Mouse (Mus musculus) midbrain, embryonic 13.5 days (tissue): ENCODE results near the gene Tcf3. TPM values are rescaled to one million over a fixed set of nuclear protein-coding genes. Genes with fewer than 3 reads are reported as not detected.

Experiments
- ATAC-seq: fragments of 200-750 bp; cut with Nextera tagmentation; 2 replicates; pipeline ENCODE4 v1.8.0; 2017; ENCODE audit warnings: mild to moderate bottlenecking, moderate TSS enrichment, moderate library complexity
- H3K27ac ChIP-seq: fragments of 300-500 bp; sonication (generic); 2 replicates; pipeline ENCODE4 v1.5.1; 2015; ENCODE audit warnings: inconsistent platforms, mild to moderate bottlenecking, moderate library complexity
- H3K27me3 ChIP-seq: fragments of 300-500 bp; sonication (generic); 2 replicates; pipeline ENCODE4 v1.6.1; 2015; ENCODE audit warnings: mild to moderate bottlenecking, inconsistent platforms
- H3K36me3 ChIP-seq: fragments of 300-500 bp; sonication (generic); 2 replicates; pipeline ENCODE4 v1.6.1; 2015; ENCODE audit warnings: mild to moderate bottlenecking, inconsistent platforms
- H3K4me1 ChIP-seq: fragments of 300-500 bp; sonication (generic); replicated peaks from 2 replicates; pipeline ENCODE4 v1.6.1; 2015; ENCODE audit warnings: inconsistent platforms
- H3K4me2 ChIP-seq: fragments of 300-500 bp; sonication (generic); replicated peaks from 2 replicates; pipeline ENCODE4 v1.6.1; 2015; ENCODE audit warnings: moderate library complexity, mild to moderate bottlenecking, inconsistent platforms
- H3K4me3 ChIP-seq: fragments of 300-500 bp; sonication (generic); replicated peaks from 2 replicates; pipeline ENCODE4 v1.5.1; 2015; ENCODE audit warnings: mild to moderate bottlenecking, inconsistent platforms
- H3K9ac ChIP-seq: fragments of 300-500 bp; sonication (generic); replicated peaks from 2 replicates; pipeline ENCODE4 v1.6.1; 2015; ENCODE audit warnings: mild to moderate bottlenecking, inconsistent platforms
- H3K9me3 ChIP-seq: fragments of 300-500 bp; sonication (generic); 2 replicates; pipeline ENCODE4 v1.6.1; 2016; ENCODE audit warnings: mild to moderate bottlenecking, inconsistent platforms
- WGBS: fragments of 180-500 bp; shearing (Covaris S2); methylation state at CpG from one replicate; pipeline ENCODE4 v1.1.7; 2015; 5-methylcytosine and 5-hydroxymethylcytosine counted together
- polyA plus RNA-seq: library from polyadenylated mRNA; unstranded; fragments of >200 nt; fragmentation: Nextera tagmentation; extraction: Ambion mirVana; gene quantifications from 2 replicates; pipeline ENCODE4 v1.2.1, GENCODE M21; 2015

Tcf3 gene
- 67.7 and 82.3 TPM in 2 replicates for polyA plus RNA-seq

DNA sequence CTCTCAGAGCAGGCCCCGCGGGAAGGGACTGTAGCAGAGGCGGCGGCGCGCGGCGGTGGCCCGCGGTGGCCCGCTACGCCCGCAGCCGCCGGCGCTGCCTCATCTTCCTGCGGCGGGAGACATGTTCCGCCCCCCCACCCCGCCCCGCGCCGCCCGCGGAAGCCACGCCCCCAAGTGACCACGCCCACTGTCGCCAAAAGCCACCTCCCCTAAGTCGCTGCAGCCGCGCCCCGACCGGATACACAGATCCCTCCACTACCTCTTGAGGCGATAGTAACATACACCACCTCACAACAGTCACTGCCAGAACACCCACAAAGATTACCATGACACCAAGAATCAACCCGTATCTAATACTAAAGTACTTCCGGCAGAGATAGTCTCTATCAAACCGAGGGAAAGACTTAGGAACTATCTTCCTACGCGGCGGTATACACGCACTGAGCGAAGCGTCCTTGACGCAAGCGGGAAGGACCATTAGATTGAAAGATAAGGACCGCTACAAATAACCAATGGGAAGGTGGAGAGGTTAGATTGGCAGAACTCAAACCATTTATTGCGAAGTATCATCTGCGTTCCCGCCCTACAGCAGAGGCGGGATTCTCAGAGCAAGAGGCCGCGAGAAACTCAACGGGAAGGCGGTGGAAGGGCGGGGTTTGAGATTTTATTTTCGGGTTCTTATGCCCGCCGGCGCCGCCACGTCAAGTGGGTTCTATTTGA is at the start of gene Tcf3:
Tcf3 (minus strand) TSS at position 135 of the 720 bp plus-strand sequence.
- peak within 1 kb of the TSS; percentile 74 for H3K4me2 ChIP-seq
- peak within 1 kb of the TSS; percentile 94 for H3K4me3 ChIP-seq
- H3K36me3 ChIP-seq: peaks cover 23% of the 10 kb centered on the region
- peak within 1 kb of the TSS; percentile 98 for H3K9ac ChIP-seq
- peaks cover 13% of the 10 kb centered on the region; the same call in 1 of the 2 replicates for H3K27me3 ChIP-seq
- peak; percentile 93 for ATAC-seq
- H3K4me1 ChIP-seq: peaks cover 32% of the 10 kb centered on the region
- H3K27ac ChIP-seq: peak within 1 kb of the TSS; percentile 97
- under 1% methylated on average over 51 of the region's 61 CpGs for WGBS
- H3K9me3 ChIP-seq: no peaks in the 10 kb centered on the region

DNA sequence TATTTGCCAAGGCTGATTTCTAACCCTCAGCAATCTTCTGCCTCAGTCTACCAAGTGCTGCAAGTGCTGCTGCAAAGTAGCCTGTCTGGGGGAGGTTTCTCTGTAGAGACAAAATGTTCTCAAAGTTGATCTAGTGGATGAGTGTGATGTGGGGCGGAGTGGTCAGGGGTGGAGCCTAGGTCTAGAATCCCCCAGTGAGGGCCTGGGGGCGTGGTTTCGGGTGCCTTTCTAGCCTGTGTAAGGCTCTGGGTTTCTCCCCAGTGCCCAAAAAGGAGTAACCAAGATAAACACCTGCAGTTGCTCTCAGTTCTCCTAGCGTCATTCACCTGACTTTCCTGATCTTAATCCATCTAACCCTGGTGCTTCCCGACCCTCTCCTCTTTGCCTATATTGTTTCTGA is 47.6 kb upstream of the Tcf3 start:
- 0 out of 2 replicates have a peak overlapping the region, but pooled peaks have one; percentile 25 for H3K27ac ChIP-seq
- peaks cover 11% of the 10 kb centered on the region for H3K4me1 ChIP-seq
- H3K9ac ChIP-seq: no peak overlapping the region
- H3K4me2 ChIP-seq: no peak overlapping the region
- no peak for ATAC-seq
- no peak overlapping the region for H3K4me3 ChIP-seq
- H3K9me3 ChIP-seq: no peaks in the 10 kb centered on the region
- H3K36me3 ChIP-seq: no peaks in the 10 kb centered on the region
- H3K27me3 ChIP-seq: peaks cover 55% of the 10 kb centered on the region
- WGBS: 18% methylated on average over 5 of the region's 5 CpGs

DNA sequence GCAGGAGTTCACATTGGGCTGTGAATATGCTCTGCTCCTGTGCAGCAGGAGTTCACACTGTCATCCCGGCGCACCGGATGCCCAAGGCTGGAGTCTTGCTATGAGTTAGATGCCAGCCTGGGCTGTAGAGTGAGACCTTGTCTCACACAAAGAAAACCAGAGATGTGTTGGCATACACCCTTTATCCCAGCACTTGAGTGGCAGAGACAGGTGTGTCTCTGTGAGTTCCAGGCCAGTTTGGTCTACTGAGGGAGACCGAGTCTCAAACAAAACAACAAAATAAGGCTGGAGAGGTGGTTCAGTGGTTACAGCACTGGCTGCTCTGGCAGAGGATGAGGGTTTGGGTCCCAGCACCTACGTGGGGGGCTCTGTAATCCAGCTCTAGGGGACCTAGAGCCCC is 45.1 kb upstream of the Tcf3 start:
- WGBS: 79% methylated on average over 5 of the region's 5 CpGs
- no peak overlapping the region for H3K9ac ChIP-seq
- no peaks in the 10 kb centered on the region for H3K9me3 ChIP-seq
- no peaks in the 10 kb centered on the region for H3K36me3 ChIP-seq
- H3K27ac ChIP-seq: no peak overlapping the region
- H3K4me1 ChIP-seq: peaks cover 13% of the 10 kb centered on the region; the same call in 1 of the 2 replicates
- peaks cover 32% of the 10 kb centered on the region for H3K27me3 ChIP-seq
- H3K4me3 ChIP-seq: no peak overlapping the region
- H3K4me2 ChIP-seq: no peak overlapping the region
- no peak for ATAC-seq

DNA sequence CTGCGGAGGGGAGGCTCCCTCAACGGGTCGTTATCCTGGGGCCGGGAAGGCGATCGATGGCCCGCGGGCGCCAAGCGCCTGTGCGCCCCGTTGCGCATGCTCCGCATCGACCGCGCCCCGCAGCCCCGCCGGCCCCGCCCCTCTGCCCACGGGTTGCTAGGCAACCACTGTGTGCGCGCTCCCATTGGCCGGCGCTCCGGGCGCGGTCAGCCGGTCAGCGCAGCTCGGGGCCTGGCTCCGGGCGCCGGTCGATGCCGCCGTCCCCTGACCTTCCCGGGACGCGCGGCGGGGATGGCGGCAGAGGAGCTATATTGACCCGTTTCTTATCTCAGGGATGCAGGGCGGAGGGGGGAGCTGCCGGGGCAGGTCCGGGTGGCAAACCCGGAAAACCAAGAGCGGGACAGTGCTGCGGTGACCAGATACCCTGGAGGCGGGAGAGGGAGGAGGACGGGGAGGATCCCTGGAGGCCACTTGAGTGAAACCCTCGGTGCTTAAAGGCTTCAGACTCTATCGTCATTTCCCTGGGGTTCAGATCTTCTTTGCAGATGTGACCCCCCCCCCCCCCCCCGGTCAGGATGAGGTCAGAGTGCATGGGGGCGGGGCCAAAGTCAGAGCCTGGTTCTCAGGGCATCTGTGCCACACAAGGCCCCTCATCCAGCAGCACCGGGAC is 42.0 kb upstream of the Tcf3 start:
- Histone ChIP-seq H3K27ac (peak overlapping the region; percentile 86), H3K4me1 (peaks cover 12% of the 10 kb centered on the region), H3K27me3 (peaks cover 32% of the 10 kb centered on the region), H3K36me3 (no peaks in the 10 kb centered on the region), H3K9ac (peak overlapping the region; percentile 68), H3K4me2 (peak overlapping the region; percentile 67), H3K9me3 (no peaks in the 10 kb centered on the region), H3K4me3 (peak overlapping the region; percentile 56)
- peak; percentile 83 for ATAC-seq
- WGBS: under 1% methylated on average over 57 of the region's 58 CpGs

DNA sequence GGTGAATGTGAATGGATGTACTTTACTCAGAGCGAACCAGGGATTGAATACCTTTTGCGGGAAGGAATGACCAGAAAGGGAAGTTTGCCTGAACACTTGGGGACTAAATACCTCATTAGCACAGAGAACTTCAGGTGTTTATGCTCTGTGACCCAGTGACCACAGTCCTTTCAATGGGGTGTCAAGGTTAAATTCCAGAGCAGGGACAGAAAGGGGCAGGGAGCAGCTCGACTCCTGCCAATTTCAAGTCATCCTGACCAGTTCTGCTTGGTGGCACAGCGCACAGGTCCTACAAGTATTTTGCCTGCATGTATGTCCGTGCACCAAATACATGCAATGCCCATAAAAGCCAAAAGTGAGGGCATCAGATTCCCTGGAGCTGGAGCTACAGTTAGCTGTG is 31.6 kb upstream of the Tcf3 start:
- 0 out of 2 replicates have a peak overlapping the region, but pooled peaks have one; percentile 33 for H3K4me2 ChIP-seq
- WGBS: 54% methylated on average over 5 of the region's 5 CpGs
- ATAC-seq: no peak
- no peak overlapping the region for H3K27ac ChIP-seq
- H3K4me3 ChIP-seq: no peak overlapping the region
- H3K9ac ChIP-seq: no peak overlapping the region
- peaks cover 5% of the 10 kb centered on the region for H3K4me1 ChIP-seq
- no peaks in the 10 kb centered on the region for H3K36me3 ChIP-seq
- no peaks in the 10 kb centered on the region for H3K9me3 ChIP-seq
- peaks cover 9% of the 10 kb centered on the region for H3K27me3 ChIP-seq

DNA sequence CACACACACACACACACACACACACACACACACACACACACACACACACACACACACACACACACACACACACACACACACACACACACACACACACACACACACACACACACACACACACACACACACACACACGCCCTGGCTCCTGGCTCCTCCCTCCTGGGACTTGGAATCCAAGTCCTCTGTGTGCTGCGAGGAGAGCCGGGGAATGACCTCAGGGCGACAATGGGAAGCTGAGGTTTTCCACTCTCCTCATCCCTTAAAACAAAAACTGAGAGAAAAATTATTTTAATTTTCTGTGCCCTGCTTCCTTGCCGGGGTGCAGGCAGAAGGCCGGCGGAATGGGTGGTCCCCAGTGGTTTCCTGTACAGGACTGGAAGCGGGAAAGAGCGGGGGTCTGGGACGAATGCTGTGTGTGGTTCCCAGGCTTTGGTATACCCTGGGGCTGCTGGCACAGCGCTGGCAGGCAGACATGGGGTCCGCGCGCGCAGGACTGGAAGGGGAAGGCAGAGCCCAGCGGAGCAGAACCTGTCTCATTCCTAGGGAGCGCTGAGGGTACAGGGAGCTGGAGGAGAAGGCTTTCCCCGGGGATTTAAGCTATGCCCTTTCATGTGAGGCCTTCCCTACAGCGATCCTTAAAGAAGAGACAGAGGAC is 31.1 kb upstream of the Tcf3 start:
- Histone ChIP-seq H3K27me3 (peaks cover 9% of the 10 kb centered on the region), H3K9ac (0 out of 2 replicates have a peak overlapping the region, but pooled peaks have one; percentile 32), H3K27ac (no peak overlapping the region), H3K4me3 (no peak overlapping the region), H3K36me3 (no peaks in the 10 kb centered on the region), H3K4me1 (peaks cover 5% of the 10 kb centered on the region), H3K4me2 (peak overlapping the region; percentile 33), H3K9me3 (no peaks in the 10 kb centered on the region)
- WGBS: 6% methylated on average over 19 of the region's 19 CpGs
- peak; percentile 56; the same call in 1 of the 2 replicates for ATAC-seq

DNA sequence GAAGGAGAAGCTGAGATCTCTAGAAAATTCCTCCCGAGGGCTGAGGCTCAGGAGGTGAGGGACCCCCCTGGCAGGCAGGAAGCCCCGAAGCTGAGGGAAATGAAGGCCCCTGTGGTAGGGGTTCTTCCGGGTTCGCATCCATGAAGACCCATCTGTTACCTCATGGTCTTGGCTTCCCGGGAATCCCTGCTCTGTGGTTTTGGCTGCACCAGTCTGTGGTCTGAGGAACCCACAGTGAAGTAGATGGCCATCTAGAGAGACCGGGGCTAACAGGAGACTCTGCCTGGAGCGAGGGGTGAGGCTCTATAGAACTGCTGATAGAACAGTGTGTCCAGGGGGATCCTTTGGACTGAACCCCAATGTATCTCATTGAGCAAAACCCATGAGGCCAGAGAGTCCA is 27.9 kb upstream of the Tcf3 start:
- 80% methylated on average over 7 of the region's 7 CpGs for WGBS
- H3K9me3 ChIP-seq: no peaks in the 10 kb centered on the region
- no peak overlapping the region for H3K9ac ChIP-seq
- H3K4me1 ChIP-seq: peaks cover 5% of the 10 kb centered on the region
- no peak overlapping the region for H3K27ac ChIP-seq
- no peak overlapping the region for H3K4me3 ChIP-seq
- no peak overlapping the region for H3K4me2 ChIP-seq
- peaks cover 9% of the 10 kb centered on the region for H3K27me3 ChIP-seq
- H3K36me3 ChIP-seq: no peaks in the 10 kb centered on the region
- no peak for ATAC-seq

DNA sequence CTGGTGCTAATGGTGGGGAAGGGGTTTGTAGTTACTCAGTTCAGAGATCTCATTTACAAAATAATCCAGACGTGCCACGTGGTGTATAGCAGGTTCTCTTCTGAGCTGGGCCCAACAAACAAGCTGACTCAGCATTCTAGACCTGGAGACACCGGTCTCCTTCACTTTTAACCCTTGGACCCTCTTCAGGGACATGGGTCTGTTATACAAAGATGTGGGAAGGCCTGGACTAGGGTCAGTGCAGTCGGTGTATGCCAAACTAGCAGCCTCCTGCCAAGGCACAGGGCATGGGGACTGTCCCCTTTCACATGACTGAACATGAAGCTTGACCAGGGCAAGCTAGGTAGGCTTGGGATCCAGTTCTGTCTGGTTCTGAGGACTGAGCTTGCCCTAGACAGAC is 26.9 kb upstream of the Tcf3 start:
- WGBS: 65% methylated on average over 4 of the region's 4 CpGs
- no peak for ATAC-seq

DNA sequence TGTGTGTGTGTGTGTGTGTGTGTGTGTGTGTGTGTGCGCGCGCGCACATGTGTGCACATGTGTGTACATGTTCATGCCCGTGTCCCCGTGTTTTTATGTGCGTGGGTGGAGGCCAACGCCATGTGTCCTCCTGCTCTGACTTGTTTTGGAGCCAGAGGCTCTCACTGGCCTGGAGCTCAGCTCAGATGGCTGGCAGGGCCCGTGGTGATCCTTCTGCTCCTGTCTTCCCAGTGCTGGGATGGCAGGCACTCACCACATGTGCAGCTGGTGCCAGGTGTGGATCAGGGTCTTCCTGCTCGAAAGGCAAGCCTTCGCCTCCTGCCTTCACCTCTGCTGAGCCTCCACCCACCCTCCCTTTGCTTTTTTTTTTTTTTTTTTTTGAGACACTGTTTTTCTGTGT is 26.2 kb upstream of the Tcf3 start:
- Histone ChIP-seq H3K27ac (no peak overlapping the region), H3K9me3 (no peaks in the 10 kb centered on the region), H3K4me3 (no peak overlapping the region), H3K4me1 (peaks cover 3% of the 10 kb centered on the region), H3K9ac (no peak overlapping the region), H3K4me2 (no peak overlapping the region), H3K36me3 (no peaks in the 10 kb centered on the region), H3K27me3 (0 out of 2 replicates have a peak, but pooled peaks cover 5% of the 10 kb centered on the region)
- no peak for ATAC-seq
- 94% methylated on average over 10 of the region's 11 CpGs for whole genome bisulfite sequencing

More for the DNA sequence above, 26.9 kb upstream of the Tcf3 start:
- Histone ChIP-seq H3K27ac (no peak overlapping the region), H3K27me3 (peaks cover 6% of the 10 kb centered on the region), H3K9me3 (no peaks in the 10 kb centered on the region), H3K4me1 (peaks cover 5% of the 10 kb centered on the region), H3K9ac (no peak overlapping the region), H3K36me3 (no peaks in the 10 kb centered on the region), H3K4me3 (no peak overlapping the region), H3K4me2 (no peak overlapping the region)

DNA sequence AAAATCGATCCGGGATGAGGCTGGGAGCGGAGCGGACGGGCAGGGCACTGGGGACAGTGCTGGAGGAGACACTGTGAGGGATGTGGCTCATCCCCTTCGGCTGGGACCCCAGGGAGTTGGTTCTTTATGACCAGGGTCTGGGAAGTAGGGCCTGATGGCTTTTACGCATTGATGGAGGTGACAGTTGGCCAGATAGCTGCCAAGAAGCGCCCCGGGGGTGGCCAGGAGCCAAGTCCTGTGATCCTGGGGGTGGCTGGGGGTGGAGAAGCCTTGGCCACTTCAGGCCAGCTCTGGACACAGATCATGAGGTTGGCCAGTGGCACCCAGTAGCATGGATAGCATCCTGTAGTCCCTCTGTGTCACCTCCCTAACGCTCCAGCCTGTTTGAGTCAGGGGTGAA is 25.8 kb upstream of the Tcf3 start:
- no peak overlapping the region for H3K4me3 ChIP-seq
- H3K4me1 ChIP-seq: no peaks in the 10 kb centered on the region
- H3K9ac ChIP-seq: no peak overlapping the region
- 86% methylated on average over 10 of the region's 10 CpGs for WGBS
- H3K4me2 ChIP-seq: no peak overlapping the region
- no peak overlapping the region for H3K27ac ChIP-seq
- no peak for ATAC-seq
- no peaks in the 10 kb centered on the region for H3K36me3 ChIP-seq
- 0 out of 2 replicates have a peak, but pooled peaks cover 5% of the 10 kb centered on the region for H3K27me3 ChIP-seq
- H3K9me3 ChIP-seq: no peaks in the 10 kb centered on the region

DNA sequence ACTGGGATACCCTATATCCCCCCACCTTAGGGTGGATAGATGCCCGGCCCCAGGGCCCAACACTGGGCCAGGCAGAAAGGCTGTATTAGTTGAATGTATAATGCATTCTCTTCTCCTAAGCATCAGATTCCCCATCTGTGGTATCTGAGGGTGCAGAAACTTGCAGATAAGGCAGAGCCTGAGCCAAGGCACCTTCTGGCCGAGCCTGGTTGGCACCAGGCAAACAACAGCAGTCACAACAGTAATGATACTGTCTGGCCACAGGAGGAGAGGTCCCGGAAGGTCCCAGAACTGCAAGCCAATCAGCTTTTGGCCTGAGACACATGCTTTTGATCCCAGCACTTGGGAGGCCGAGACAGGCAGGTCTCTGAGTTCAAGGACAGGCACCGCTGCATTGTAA is 22.2 kb upstream of the Tcf3 start:
- no peaks in the 10 kb centered on the region for H3K9me3 ChIP-seq
- H3K36me3 ChIP-seq: no peaks in the 10 kb centered on the region
- no peak overlapping the region for H3K4me2 ChIP-seq
- peaks cover 10% of the 10 kb centered on the region; the same call in 1 of the 2 replicates for H3K27me3 ChIP-seq
- no peaks in the 10 kb centered on the region for H3K4me1 ChIP-seq
- H3K4me3 ChIP-seq: no peak overlapping the region
- H3K27ac ChIP-seq: no peak overlapping the region
- no peak overlapping the region for H3K9ac ChIP-seq
- WGBS: 89% methylated on average over 5 of the region's 5 CpGs
- no peak for ATAC-seq

DNA sequence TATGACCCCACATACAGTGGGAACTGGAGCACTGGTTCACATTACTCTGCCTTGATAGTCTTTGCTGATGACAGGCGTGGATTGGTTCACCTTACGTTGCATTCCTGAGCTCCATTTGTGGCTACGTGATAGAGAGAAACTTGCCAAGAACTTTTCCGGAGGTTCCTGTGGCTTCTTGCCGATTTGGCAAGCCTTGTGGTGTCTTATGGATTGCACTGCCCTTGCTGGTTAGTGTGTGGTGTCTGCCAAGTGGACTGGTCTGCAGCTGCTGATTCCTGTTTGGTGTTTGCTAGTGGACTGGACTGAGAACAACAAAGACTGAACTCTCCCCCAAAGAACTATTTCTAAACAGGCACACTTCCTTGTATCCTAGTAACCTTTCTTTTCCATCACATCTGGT is 21.3 kb upstream of the Tcf3 start:
- Histone ChIP-seq H3K27me3 (peaks cover 12% of the 10 kb centered on the region; the same call in 1 of the 2 replicates), H3K4me3 (no peak overlapping the region), H3K4me1 (no peaks in the 10 kb centered on the region), H3K9me3 (no peaks in the 10 kb centered on the region), H3K27ac (no peak overlapping the region), H3K4me2 (no peak overlapping the region), H3K36me3 (no peaks in the 10 kb centered on the region), H3K9ac (no peak overlapping the region)
- WGBS: 83% methylated on average over 5 of the region's 5 CpGs
- no peak for ATAC-seq
